Mouse (Mus musculus) G1E (cell line): ENCODE results near the gene Rab3gap1. TPM values are rescaled to one million over a fixed set of nuclear protein-coding genes. Genes with fewer than 3 reads are reported as not detected.

Experiments used
- ATAC-seq: 2 replicates; pipeline ENCODE4 v1.8.0; 2016; ENCODE audit warnings: mild to moderate bottlenecking; ENCODE audit not compliant: insufficient number of reproducible peaks, poor library complexity, low FRiP score, severe bottlenecking; ENCODE audit errors: extremely low read depth
- DNase-seq: peaks from one replicate; pipeline ENCODE4 v3.0.0; 2012; ENCODE audit warnings: low spot score
- H3K27me3 ChIP-seq: 2 replicates; pipeline ENCODE4 v1.6.1; 2012; ENCODE audit warnings: mild to moderate bottlenecking, low read length, inconsistent platforms; ENCODE audit not compliant: insufficient read depth
- H3K36me3 ChIP-seq: replicated peaks from 2 replicates; pipeline ENCODE3; 2012; ENCODE audit warnings: mild to moderate bottlenecking, inconsistent platforms
- H3K4me1 ChIP-seq: 2 replicates; pipeline ENCODE4 v1.6.1; 2012; ENCODE audit warnings: low read depth, low read length, inconsistent platforms, mixed read lengths; ENCODE audit not compliant: insufficient read depth
- H3K4me3 ChIP-seq: 2 replicates; pipeline ENCODE4 v1.5.1; 2012; ENCODE audit warnings: low read depth, mild to moderate bottlenecking, inconsistent platforms, low read length, moderate library complexity, mixed read lengths
- H3K9me3 ChIP-seq: replicated peaks from 2 replicates; pipeline ENCODE4 v1.6.1; 2012; ENCODE audit warnings: inconsistent platforms
- CTCF ChIP-seq: IDR thresholded peaks from 2 replicates; pipeline ENCODE4 v1.5.1; 2012; ENCODE audit warnings: low read depth, low read length, inconsistent platforms, mixed read lengths
- GATA1 ChIP-seq: IDR thresholded peaks from 2 replicates; pipeline ENCODE4 v1.6.1; 2012; ENCODE audit warnings: borderline replicate concordance, low read length, inconsistent platforms, mixed read lengths
- GATA2 ChIP-seq: IDR thresholded peaks from 2 replicates; pipeline ENCODE4 v1.6.1; 2012; ENCODE audit warnings: low read depth, low read length, inconsistent platforms, borderline replicate concordance
- POLR2AphosphoS5 ChIP-seq: IDR thresholded peaks from 2 replicates; pipeline ENCODE4 v1.6.1; 2012; ENCODE audit warnings: low read depth, low read length, inconsistent platforms; ENCODE audit not compliant: insufficient replicate concordance
- TAL1 ChIP-seq: conservative IDR thresholded peaks from 2 replicates; pipeline ENCODE4 v1.6.1; 2012; ENCODE audit warnings: low read depth, low read length, inconsistent platforms, mixed read lengths
- polyA plus RNA-seq: library from polyadenylated mRNA; stranded (reverse); fragments of >175 nt; gene quantifications from 2 replicates; pipeline ENCODE4 v1.2.3, GENCODE M21; 2012
- total RNA-seq, 2 experiments: library from RNA; stranded (forward) in 1 of 2; stranded (reverse) in 1 of 2; fragments of 200-1000 nt in 1 of 2; fragments of >200 nt in 1 of 2; fragmentation: Nextera tagmentation in 1 of 2; gene quantifications; 2 replicates each; pipeline ENCODE4 v1.2.3; 2014 to 2017

The Rab3gap1 gene
- 26.4 and 36.0 TPM in 2 replicates for total RNA-seq (2014; fragmentation: Nextera tagmentation)
- total RNA-seq (2017): 67.3 and 70.8 TPM in 2 replicates
- 29.0 and 32.2 TPM in 2 replicates for polyA plus RNA-seq

DNA sequence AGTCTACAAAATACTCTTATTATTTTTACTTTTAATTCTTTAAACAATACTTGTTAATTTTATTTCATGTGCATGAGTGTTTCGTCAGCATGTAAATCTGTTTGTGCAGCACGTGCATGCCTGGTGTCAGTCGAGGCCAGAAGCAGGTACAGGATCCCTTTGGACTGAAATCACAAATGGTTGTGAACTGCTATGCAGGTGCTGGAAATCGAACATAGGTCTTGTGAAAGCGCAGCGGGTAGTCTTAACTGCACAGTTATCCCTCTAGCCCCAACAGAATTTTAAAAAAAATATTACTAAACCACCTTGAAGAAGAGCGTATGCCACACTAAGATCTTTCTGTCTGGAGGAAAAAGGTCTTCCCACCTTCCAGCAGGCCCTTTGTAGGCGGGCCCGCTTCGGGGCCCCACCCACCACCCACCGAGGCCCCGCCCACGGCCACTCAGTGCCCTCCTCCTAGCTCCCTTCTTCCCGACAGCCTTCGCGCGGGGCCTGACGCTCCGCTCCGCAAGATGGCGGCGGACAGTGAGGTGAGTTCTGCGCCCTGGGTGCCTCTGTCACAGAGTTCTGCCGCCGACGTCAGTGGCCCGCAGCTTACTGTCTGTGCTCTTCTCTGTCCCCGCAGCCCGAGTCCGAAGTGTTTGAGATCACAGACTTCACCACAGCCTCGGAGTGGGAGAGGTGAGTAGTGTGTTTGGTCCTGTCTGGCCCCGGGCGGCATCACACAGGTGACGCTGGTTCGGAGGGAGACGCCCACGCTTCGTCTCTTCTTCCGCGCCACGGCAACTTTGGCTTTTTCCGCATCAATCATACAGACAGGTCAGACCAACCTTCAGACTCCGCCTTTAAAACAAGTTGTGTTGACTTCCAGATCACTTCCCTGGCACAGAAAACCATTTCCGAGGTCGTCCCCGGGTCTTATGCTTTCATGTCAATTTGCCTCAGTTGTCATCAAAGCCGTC is at the start of gene Rab3gap1:
TSS of gene Rab3gap1 (plus strand) at position 474 of the 962 bp plus-strand sequence.
- TF ChIP-seq TAL1 (no peak), GATA1 (no peak)
- Histone ChIP-seq H3K27me3 (no peaks in the 10 kb centered on the region), H3K4me1 (peaks cover 21% of the 10 kb centered on the region), H3K4me3 (peak within 1 kb of the TSS; percentile 93), H3K9me3 (no peaks in the 10 kb centered on the region), H3K36me3 (peaks cover 31% of the 10 kb centered on the region)
- DNase-seq (peak; percentile 89), ATAC-seq (peak; percentile 97)

DNA sequence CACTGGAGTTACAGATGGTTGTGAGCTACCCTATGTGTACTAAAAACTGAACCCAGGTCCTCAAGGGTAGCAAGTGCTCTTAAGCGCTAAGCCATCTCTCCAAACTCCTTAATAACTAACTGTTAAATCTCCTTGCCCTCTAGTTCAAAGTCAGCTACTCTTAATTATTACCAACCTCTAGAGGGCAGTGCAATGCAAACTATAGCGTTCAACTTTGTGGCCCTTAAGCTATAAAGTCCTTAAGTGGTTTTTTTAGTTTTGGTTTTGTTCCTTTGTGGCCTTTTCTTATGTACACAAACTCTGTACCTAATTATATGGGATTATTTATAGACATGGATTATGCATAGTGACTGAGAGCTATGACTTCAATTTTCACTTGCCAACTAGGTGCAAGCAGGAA is 41.2 kb upstream of the Rab3gap1 start:
- H3K9me3 ChIP-seq: no peaks in the 10 kb centered on the region
- DNase-seq (no peak), ATAC-seq (peak; percentile 51; the same call in 1 of the 2 replicates)
- peaks cover 11% of the 10 kb centered on the region for H3K4me1 ChIP-seq
- H3K36me3 ChIP-seq: no peaks in the 10 kb centered on the region
- peaks cover 43% of the 10 kb centered on the region for H3K27me3 ChIP-seq
- TF ChIP-seq TAL1: no peak
- TF ChIP-seq POLR2AphosphoS5: no peak
- no peak for TF ChIP-seq GATA2
- TF ChIP-seq GATA1: no peak
- TF ChIP-seq CTCF: no peak; the same call in 1 of the 2 replicates
- no peak overlapping the region for H3K4me3 ChIP-seq

DNA sequence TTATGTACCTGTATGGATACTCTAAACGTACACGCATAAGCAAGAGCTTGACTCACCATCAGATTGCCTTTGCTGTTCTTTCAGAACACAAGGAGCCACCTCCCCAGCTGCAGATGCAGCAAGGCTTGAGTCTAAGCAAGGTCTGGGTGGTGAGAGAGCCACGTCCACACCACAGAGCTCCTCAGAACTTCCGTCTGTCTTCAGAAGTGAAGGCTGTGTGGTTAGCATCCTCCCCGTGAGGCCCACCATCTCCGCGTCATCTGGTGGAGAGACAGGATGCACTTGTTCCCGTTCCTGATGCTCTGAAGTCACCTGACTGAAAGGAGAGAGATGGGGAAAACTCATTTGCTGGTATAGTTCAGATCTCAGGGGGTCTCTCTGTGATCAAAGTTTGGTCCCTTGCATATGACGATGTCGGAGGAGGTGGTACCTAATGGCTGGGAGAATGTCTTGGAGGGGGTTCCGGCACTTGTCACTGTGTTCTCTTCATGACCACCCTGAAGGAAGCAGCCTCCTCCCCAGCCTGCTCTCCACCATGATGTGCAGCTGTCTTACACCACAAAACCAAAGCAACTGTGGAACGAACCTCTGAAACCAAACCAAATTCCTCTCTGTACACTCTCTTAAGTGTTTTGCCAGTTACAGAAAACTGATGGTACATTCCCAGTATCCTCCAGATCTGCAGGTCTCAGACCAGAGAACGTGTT is 38.2 kb upstream of the Rab3gap1 start:
- peaks cover 38% of the 10 kb centered on the region for H3K27me3 ChIP-seq
- DNase-seq (no peak), ATAC-seq (no peak)
- no peaks in the 10 kb centered on the region for H3K36me3 ChIP-seq
- H3K9me3 ChIP-seq: no peaks in the 10 kb centered on the region
- no peak overlapping the region for H3K4me3 ChIP-seq
- TF ChIP-seq CTCF: no peak
- TF ChIP-seq GATA1: no peak
- TF ChIP-seq POLR2AphosphoS5: no peak
- no peak for TF ChIP-seq TAL1
- no peak for TF ChIP-seq GATA2
- peaks cover 11% of the 10 kb centered on the region for H3K4me1 ChIP-seq

DNA sequence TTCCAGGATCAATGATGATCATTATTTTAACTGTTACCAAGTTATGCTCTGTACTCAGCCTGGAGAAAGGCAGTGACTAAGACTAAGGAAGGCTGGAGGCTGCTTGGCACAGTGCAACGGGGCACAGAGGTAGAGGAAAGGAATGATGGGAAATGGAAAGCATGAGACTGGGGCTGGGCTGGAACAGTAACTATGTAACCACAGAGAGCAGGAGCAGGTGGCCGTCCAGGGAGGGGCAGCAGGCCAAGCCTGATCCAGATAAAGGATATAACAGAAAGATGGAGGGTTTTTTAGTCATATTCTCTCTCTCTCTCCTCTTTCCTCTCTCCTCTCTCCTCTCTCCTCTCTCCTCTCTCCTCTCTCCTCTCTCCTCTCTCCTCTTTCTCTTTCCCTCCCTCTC is 34.9 kb upstream of the Rab3gap1 start:
- H3K36me3 ChIP-seq: no peaks in the 10 kb centered on the region
- H3K4me3 ChIP-seq: no peak overlapping the region
- DNase-seq (no peak), ATAC-seq (no peak)
- peaks cover 38% of the 10 kb centered on the region for H3K27me3 ChIP-seq
- H3K9me3 ChIP-seq: no peaks in the 10 kb centered on the region
- peaks cover 10% of the 10 kb centered on the region for H3K4me1 ChIP-seq
- TF ChIP-seq GATA1: no peak
- no peak for TF ChIP-seq POLR2AphosphoS5
- TF ChIP-seq TAL1: no peak
- no peak for TF ChIP-seq GATA2
- TF ChIP-seq CTCF: no peak

DNA sequence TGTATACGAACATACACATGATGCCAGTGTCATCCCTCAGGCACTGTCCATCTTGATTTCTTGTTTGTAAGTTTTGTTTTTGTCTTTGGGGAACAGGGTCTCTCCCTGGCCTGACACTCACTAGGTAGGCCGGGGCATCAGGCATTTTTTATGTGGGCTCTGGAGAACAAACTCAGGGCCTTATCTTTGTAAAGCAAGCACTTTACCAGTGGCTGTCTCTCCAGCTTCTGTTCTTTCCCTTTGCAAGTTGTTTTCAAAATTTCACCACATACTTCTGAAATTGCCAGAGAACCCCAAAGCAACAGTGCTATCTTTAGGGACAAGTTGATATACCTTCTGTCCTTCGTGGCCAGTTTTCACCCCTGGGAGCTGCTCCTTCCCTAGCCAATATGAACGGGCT is 34.4 kb upstream of the Rab3gap1 start:
- H3K27me3 ChIP-seq: peaks cover 37% of the 10 kb centered on the region
- H3K4me1 ChIP-seq: peaks cover 10% of the 10 kb centered on the region
- DNase-seq: no peak
- ATAC-seq: no peak
- no peak for TF ChIP-seq CTCF
- TF ChIP-seq GATA1: no peak
- TF ChIP-seq TAL1: no peak
- TF ChIP-seq GATA2: no peak
- TF ChIP-seq POLR2AphosphoS5: no peak
- no peaks in the 10 kb centered on the region for H3K36me3 ChIP-seq
- no peaks in the 10 kb centered on the region for H3K9me3 ChIP-seq
- H3K4me3 ChIP-seq: no peak overlapping the region

DNA sequence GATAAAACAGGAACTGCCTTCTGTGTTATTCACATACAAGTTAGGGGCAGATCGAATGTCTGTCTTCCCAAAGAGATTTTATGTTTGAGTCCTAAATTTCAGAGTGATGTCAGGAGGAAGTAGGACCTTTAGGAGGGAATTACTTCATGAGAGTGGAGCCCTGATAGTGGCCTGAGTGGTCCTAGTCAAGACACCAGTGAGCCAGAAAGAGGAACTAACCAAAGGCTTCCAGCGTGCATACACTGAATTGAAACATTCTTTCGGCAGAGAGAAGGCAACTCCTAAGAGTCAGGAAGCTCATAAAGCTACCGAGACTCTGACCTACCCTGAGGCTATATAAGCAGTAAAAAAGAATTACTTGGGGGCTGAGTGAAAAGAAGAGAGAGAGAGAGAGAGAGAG is 32.0 kb upstream of the Rab3gap1 start:
- DNase-seq (no peak), ATAC-seq (peak; percentile 32; the same call in 1 of the 2 replicates)
- H3K9me3 ChIP-seq: no peaks in the 10 kb centered on the region

More for the DNA sequence above, 32.0 kb upstream of the Rab3gap1 start:
- H3K27me3 ChIP-seq: peaks cover 21% of the 10 kb centered on the region
- H3K4me3 ChIP-seq: no peak overlapping the region
- H3K4me1 ChIP-seq: peaks cover 10% of the 10 kb centered on the region
- TF ChIP-seq TAL1: no peak
- no peaks in the 10 kb centered on the region for H3K36me3 ChIP-seq
